Mouse (Mus musculus) T-helper 17 cell (primary cell): ENCODE data around the gene Vmn2r100.

Source experiments
- in situ Hi-C, 2 experiments: fragments of 300-600 bp; cut with MboI, MseI; formaldehyde crosslinking; loops; 1 replicate in 1 of 2; 2 replicates in 1 of 2; pipeline ENCODE4 v1.15.1; 2025; ENCODE audit warnings: high pct_unique_total_duplicates in 2 of 2

Vmn2r100 gene

DNA sequence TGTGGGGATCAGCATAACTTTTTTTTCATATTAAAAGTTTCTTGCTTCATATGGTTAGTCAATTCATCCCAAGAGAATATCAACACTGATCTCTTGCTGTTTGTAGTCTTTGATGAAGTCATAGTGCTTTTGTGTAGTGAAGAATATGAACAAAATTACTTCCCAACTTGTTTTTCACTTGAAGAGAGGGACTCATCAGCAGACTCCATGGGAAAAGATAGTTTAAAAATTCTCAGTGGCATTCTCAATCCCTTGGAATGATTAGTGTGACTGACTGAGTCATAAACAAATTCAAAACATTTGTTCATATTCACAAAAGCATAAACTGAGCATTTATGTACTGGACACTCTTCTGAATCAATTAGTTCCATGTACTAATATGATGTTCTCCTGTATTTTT lies at the start of gene Vmn2r100:
TSS of gene Vmn2r100 (plus strand) at position 301 of the 400 bp plus-strand sequence.
- in situ Hi-C loops, result loop anchor here in 1 of 2 experiments (10.0 kb wide), 1 partner anchor 910 kb away; no protein-coding TSS in a partner anchor

DNA sequence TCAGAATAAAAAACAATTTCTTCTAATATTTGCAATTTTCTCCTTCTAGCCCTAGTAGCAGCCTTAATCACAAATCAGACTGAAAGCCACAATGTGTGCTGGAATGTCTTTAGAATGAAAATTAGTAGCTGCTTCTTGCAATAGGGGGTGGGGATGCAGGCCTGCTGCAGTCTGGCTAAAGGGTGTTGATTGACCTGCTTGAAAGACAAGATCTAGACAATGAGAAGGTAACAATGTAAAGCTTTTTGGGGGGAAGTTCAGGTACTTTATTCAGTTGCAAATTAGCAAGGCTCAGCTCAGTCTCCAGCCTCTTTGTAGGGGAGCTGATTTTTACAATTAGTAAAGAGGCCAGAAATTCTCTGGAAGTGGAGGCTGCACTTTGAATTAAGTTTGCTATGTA lies 21.7 kb upstream of the Vmn2r100 start:
- in situ Hi-C loops, result no loop called here

DNA sequence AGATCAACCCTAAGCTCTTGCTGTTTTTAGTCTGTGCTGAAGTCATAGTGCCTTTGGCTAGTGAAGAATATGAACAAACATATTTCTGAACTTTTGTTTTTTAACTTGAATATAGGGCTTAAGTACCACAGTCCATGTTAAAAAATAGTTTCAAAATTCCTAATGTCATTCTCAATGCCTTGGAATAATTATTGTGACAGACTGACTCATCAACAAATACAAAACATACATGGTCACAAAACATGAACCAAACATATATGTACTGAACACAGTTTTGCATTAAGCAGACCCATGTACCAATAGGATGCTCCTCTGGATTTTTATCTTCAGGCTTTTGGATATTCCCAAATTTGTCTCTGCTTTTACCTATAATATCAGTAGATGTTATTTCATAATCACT lies 72.4 kb downstream of the Vmn2r100 start, which contains the start of gene Vmn2r101:
TSS of gene Vmn2r101 (plus strand) at position 301 of the 400 bp plus-strand sequence.
- in situ Hi-C loops, result no loop called here
